Mouse (Mus musculus) splenic B cell, adult 2 months (primary cell): ENCODE results near the gene Tab2.
A peak's percentile ranks its signal among the peaks of the same experiment; 100 is the strongest.
"Not testable (repeated sequence)": the region's sequence is repeated elsewhere in the genome, so short reads cannot be mapped to it uniquely, and the experiment has no call there.

Source experiments
- DNase-seq: peaks from one replicate; pipeline ENCODE4 v3.0.0-alpha.2; 2011; ENCODE audit warnings: low read depth, low spot score
- H3K27me3 ChIP-seq: 2 replicates; pipeline ENCODE4 v1.6.1; 2012; ENCODE audit warnings: mild to moderate bottlenecking, low read length, moderate library complexity, mixed read lengths; ENCODE audit not compliant: control insufficient read depth, poor library complexity, insufficient read depth, severe bottlenecking
- H3K36me3 ChIP-seq: 2 replicates; pipeline ENCODE4 v1.6.1; 2012; ENCODE audit warnings: mild to moderate bottlenecking, low read length, moderate library complexity, mixed read lengths; ENCODE audit not compliant: control insufficient read depth, poor library complexity, insufficient read depth, severe bottlenecking

Tab2 gene

GRCm38 (mm10) chr10:7928996-7929395 lies 27.0 kb downstream of the Tab2 start:
- H3K27me3 ChIP-seq, result no peaks in the 10 kb centered on the region; the same call in 1 of the 2 replicates
- no peaks in the 10 kb centered on the region for H3K36me3 ChIP-seq
- no peak for DNase-seq

- no peaks in the 10 kb centered on the region; the same call in 1 of the 2 replicates for H3K27me3 ChIP-seq
- H3K36me3 ChIP-seq, result 0 out of 2 replicates have a peak, but pooled peaks cover 4% of the 10 kb centered on the region
- no peak for DNase-seq
Measured at GRCm38 (mm10) chr10:7925481-7925880, 30.5 kb downstream of the Tab2 start.

DNA sequence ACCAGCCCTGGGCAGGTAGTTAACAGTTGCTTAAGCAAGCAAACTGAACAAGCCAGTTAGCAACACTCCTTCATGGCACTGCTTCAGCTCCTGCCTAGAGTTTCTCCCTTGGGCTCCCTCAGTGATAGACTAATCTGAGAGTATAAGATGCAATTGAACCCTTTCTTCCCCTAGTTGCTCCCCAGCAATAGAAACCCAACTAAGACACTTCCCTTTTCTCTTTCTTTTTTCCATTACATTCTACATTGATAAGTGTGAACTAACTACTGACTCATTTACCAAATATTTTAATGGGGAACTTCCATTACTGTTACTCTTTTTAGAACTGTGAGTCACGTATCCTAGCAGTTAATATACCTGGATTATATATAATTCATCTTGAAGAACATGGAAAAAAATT lies 32.6 kb downstream of the Tab2 start:
- peaks cover 6% of the 10 kb centered on the region; the same call in 1 of the 2 replicates for H3K36me3 ChIP-seq
- peak; percentile 25 for DNase-seq
- no peaks in the 10 kb centered on the region; the same call in 1 of the 2 replicates for H3K27me3 ChIP-seq

DNA sequence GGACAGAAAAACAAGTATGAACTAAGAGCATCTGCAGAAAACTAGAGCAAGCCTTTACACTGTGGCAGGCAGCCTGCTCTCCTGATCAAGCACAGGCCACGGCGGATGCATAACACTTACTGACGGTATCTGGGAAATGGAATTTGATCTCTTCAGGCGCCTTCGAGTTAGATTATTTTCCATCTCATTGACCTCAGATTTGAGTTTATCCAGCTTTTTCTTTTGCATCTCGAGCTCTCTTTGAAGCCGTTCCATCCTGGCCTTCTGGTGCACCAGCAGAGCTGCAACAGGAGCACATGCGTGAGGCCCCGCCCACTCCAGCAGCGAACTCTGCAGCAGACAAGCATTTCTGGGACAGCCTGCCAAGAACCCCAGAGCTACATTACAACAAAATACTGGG lies 44.8 kb downstream of the Tab2 start:
- no peak for DNase-seq
- H3K36me3 ChIP-seq, result peaks cover 11% of the 10 kb centered on the region; the same call in 1 of the 2 replicates
- H3K27me3 ChIP-seq, result no peaks in the 10 kb centered on the region

DNA sequence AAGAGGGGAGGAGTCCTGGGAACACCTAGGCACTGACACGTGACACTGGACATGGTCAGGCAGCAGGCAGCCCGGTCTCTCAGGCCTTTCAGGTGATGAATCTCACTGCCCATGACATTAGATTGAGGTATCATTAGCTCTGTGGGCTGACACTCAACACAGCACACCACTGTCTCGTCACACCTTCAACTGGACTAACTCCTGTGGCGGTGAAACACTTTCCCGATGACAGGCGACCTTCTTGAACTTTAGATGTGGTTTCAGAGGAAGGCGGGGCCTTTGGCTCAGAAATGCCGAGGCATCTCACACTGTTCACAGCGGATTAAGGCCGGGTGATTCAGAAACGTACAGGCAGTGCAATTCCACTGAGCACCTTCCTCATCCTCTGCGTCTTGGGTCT lies 48.9 kb downstream of the Tab2 start:
- DNase-seq, result no peak
- no peaks in the 10 kb centered on the region for H3K27me3 ChIP-seq

GRCm38 (mm10) chr10:7904157-7904556 lies 51.9 kb downstream of the Tab2 start:
- Histone ChIP-seq H3K27me3 (no peaks in the 10 kb centered on the region), H3K36me3 (peaks cover 6% of the 10 kb centered on the region; the same call in 1 of the 2 replicates)
- no peak for DNase-seq

More for the DNA sequence above, 48.9 kb downstream of the Tab2 start:
- H3K36me3 ChIP-seq, result peaks cover 8% of the 10 kb centered on the region; the same call in 1 of the 2 replicates

DNA sequence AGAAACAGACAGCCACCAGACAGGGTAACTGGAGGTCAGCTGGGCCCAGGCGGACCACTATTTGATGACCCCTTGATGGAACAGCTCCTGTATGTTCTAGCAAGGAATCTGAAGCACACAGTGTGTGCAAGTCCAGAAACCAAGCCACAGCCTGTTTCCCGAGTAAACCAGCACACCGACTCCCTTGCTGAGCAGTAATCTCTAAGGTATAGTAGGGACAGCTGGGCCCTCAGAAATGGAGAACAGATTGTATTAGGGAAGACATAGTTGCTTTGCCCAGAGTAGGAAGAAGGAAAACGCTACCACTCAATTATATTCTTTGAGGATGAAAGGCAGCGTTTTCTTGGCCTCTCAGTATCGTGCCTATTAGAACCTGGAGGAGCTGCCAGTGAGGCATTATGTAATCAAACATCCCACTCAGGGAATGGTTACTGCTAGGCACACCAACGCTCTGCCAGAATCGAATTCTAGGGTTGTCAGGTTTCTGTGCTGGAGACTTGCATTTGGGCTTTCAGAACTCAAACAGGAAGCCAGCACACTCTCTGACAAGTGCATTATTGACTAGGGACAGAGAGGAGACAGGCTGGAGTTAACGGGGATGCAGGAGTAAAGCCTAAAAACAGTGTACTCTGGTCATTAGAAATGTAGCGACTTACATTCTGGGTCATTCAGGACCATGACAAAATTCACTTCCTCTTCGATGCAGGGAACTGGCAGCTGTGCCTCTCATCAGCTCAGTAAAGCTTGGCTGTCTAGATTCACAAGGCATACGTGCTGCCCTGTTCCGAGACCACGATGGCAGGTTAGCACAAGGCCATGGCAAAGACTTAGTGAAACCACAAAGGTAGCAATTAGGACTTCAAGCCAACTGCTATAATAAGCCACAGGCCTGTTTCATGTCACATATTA lies 55.1 kb downstream of the Tab2 start:
- no peaks in the 10 kb centered on the region for H3K27me3 ChIP-seq
- no peak for DNase-seq
- H3K36me3 ChIP-seq, result no peaks in the 10 kb centered on the region; the same call in 1 of the 2 replicates

GRCm38 (mm10) chr10:7888256-7888868 lies 67.7 kb downstream of the Tab2 start:
- H3K27me3 ChIP-seq, result no peaks in the 10 kb centered on the region
- no peaks in the 10 kb centered on the region for H3K36me3 ChIP-seq
- DNase-seq, result no peak

GRCm38 (mm10) chr10:7883524-7883923 lies 72.5 kb downstream of the Tab2 start:
- DNase-seq, result peak; percentile 88
- Histone ChIP-seq H3K36me3 (no peaks in the 10 kb centered on the region), H3K27me3 (no peaks in the 10 kb centered on the region)

DNA sequence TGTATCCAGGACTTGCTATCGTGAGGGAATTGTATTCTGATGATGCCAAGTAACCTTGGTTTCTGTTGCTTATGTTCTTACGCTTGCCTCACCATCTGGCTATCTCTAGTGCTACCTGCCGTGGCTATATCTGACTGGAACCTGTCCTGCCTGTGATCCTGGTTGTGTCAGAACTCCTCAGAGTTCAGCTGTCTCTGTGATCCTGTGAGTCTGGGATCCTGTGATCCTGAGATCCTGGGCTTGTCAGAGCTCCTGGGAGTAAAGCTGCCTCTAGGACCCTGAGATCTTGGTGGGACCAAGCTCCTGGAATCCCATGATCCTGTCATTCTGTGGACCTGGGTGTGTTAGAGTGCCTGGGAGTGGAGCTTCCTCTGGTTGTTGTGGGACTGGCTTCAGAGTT lies 74.1 kb downstream of the Tab2 start:
- H3K36me3 ChIP-seq, result no peaks in the 10 kb centered on the region
- no peak for DNase-seq
- no peaks in the 10 kb centered on the region for H3K27me3 ChIP-seq

DNA sequence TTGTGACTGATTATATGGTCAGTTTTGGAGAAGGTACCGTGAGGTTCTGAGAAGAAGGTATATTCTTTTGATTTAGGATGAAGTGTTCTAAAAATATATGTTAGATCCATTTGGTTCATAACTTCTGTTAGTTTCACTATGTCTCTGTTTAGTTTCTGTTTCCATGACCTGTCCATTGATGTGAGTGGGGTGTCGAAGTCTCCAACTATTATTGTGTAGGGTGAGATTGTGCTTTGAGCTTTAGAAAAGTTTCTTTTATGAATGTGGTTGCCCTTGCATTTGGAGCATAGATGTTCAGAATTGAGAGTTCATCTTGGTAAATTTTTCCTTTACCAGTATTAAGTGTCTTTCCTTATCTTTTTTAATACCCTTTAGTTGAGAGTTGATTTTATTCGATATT lies 75.7 kb downstream of the Tab2 start:
- not testable (repeated sequence) for H3K27me3 ChIP-seq, H3K36me3 ChIP-seq, DNase-seq

- Histone ChIP-seq H3K27me3 (no peaks in the 10 kb centered on the region), H3K36me3 (peaks cover 3% of the 10 kb centered on the region; the same call in 1 of the 2 replicates)
- DNase-seq, result no peak
Measured at GRCm38 (mm10) chr10:7874194-7874593, 81.8 kb downstream of the Tab2 start.

GRCm38 (mm10) chr10:7871381-7872020 lies 84.5 kb downstream of the Tab2 start:
- Histone ChIP-seq H3K27me3 (no peaks in the 10 kb centered on the region), H3K36me3 (peaks cover 13% of the 10 kb centered on the region)
- DNase-seq, result no peak

DNA sequence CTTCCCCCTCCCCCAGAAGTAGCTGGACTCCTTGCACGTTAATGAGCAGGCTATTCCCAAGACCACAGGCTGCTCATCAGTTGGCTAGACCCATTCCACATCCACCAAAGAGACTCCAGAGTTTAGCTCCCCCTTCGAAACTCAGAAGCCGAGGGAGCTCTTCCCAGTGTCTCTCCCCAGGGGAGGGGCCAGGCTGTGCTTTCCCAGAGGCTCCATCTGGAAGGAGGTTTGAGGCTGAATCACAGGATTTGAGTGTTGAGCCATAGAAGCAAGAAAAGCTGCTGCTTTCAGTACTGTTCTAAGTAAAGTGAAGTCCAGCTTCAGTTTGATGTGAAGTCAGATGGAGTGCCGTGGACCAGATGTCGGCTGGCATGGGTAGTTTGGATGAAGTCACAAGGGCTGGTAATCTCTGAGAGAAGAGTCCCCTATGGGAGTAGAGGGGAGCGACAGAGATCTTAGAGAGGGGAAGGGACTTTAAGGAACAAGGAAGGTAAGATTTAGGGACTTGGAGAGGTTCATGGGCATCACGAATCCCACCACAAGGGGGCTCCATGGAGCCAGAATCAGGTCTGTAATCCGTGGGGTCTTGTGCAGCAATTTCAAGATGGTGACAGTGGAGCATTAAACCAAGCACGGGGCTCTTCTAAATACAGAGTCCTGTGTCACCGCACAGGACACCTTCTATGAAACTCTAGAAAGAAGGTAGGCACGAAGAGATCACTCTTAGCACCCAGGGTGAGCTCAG lies 85.3 kb downstream of the Tab2 start:
- H3K36me3 ChIP-seq, result peaks cover 18% of the 10 kb centered on the region
- no peaks in the 10 kb centered on the region for H3K27me3 ChIP-seq
- peak; percentile 76 for DNase-seq
